Mouse (Mus musculus) C3H10T1/2 (cell line): ENCODE measurements around the gene Gm26938. TPM values are rescaled to one million over a fixed set of nuclear protein-coding genes. Genes with fewer than 3 reads are reported as not detected.

Experiments
- polyA plus RNA-seq, 2 experiments: library from polyadenylated mRNA; unstranded; fragments of >200 nt; fragmentation: generic; extraction: Trizol; gene quantifications; one replicate each; pipeline ENCODE4 v1.2.1; 2012; ENCODE audit warnings: missing spikeins in 2 of 2

The Gm26938 gene
- not detected for polyA plus RNA-seq

DNA sequence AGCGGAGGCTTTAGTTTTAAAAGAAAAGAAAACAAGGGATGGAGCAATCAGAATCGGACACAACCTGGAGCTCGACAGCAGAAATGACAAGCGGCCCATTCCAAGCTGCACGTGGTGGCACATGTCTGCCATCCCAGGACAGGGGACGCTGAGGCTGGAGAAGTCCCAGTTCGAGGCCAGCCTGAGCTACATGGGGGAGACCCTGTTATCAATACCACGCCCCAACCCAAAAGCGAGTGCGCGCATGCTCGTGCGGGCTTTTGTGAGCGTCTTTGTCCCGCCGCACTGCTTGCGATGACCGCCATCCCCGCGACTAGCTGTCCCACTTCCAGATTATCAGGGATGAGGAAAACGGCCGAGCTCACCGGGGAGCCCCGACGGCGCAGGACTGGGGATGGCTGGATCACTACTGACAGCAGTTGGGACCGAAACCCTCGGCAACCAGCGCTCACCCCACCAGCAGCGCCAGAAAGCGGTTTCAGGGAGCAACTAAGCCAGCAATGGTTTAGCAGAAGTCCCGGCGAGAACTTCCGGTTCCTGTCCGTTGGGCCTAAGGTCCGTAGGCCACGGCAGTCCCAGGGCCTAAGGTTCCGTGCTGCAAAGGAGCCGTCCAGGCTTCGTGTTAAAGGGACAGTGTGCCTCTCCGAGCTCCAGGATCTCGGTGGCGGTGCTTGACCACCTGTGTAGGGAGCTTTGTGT is at the start of gene Gm26938, which contains the start of gene Psmg3:
Gene Gm26938 (minus strand): TSS at position 51 of the 699 bp plus-strand sequence.
Gene Psmg3 (minus strand): TSS at position 529 of the 699 bp plus-strand sequence.

DNA sequence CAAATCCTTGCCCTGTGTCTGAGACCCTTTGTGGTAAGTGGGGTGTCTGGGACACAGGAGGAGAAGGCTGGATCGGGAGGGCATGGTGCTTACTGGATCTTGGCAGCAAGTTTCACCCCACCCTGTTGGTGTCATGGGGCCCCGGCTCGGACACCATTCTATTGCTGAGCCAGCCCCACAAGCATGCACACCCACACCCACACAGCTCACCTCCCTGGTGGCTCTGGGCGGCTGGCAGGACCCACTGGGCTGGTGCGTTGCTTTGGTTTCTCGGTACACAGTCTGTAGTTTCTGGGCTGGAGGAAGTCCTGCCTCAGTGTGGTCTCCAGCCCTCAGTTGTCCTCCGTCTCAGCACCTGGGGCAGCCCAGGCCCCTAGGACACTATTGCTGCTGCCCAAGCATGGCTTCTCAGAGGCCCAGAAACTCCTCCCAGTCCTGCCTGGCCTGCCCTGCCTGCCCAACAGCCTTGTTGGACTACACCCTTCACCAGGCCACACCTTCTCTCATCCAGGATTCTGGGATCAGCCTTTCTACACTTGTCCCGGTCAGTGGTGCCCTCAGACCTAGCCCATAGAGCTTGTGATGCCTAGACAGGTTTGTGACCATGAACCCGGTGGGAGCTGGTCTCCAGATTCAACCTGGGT is 6.5 kb downstream of the Gm26938 start, which contains the start of gene Tmem184a:
Gene Tmem184a (minus strand): TSS at position 380 of the 644 bp plus-strand sequence.

DNA sequence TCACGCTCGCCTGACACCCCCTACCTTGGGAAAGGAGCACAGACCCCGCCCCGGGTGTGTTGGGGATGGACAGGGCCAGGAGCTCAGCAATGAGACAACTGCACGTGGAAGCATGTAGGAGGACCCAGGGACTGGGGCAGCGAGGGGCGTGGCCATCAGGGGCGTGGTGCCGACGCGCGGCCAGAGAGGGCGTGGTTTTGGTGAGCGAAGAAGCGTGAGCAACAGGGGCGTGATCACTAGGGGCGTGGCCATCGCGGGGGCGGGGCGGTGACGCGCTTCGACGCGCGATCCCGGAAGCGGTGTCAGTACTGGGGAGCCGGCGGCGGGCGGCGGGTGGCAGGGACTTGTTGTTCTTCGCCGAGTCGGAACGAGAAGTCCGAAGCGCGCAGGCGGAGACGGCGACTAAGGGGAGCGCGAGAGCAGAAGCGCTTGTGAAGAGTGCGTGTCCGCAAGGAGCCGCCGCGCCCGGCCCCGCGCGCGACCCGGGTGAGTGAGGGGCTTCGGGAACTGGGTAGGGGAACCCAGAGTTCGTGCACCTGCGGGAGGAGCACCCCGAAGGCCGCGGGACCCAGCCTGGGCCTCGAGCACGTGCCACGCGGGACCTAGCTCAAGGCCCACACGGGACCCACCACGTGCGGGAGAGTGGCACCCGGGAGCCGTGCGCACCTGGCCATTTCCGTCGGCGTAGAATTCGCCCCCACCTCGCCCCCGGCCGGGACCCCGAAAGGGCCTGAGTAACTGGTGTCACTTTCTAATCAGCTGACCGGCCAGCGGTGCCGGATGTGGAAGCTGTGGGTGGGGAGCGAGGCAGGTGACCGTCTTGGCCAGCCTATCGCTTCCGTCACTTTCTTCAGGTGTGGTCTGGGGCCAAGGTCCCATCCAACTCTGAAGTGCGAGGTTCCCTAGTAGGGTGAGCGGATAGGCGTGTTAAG is 34.7 kb downstream of the Gm26938 start, which contains the start of gene Mafk:
Gene Mafk (plus strand): TSS at position 287 of the 932 bp plus-strand sequence.

DNA sequence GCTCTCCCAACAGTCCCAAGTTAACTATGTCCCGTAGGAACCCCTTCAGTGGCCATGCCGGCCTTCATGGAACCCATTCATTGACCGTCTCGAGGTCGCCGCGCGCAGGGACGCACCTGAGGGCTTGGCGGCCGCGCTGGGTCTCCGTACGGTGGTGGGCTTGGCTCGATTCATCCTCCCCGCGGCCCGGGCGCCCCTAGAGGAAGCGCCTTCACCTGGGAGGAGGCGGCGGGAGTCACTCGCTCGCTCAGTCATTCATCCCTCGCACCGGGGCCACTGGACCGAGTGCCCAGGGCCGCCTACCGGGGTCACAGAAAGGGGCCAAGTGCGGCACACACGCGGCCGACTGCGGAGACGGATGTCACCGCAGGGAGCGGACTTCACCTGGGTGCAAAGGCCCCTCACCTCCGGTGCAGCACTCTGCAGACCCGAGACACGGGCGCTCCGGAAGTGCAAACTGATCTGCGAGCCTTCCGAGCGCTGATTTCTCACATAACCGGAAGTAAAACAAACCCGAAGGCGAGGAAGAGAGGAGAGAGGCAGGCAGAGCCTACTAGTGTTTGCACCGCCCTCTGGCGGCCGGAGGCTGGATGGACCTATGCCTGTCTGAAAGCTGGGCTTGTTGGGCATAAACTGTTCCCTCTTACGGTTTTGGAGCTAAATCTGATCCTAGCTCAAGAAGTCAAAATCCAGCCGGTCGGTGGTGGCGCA is 50.8 kb downstream of the Gm26938 start, which contains the start of gene Ints1:
Gene Ints1 (minus strand): TSS at position 459 of the 711 bp plus-strand sequence.

Other genes starting within 250 kb of the Gm26938 start
- gene Micall2, start 90.1 kb downstream of the Gm26938 start, polyA plus RNA-seq = 10 to 100 TPM; 34.4 to 36.1 TPM
- 10 to 100 TPM; 57.0 to 83.2 TPM for gene Ints1, start 50.7 kb downstream of the Gm26938 start, polyA plus RNA-seq
- gene Mafk, start 34.9 kb downstream of the Gm26938 start, polyA plus RNA-seq = 1 to 10 TPM; 2.1 to 7.6 TPM
- 1 to 10 TPM in 1 of 2 experiments, under 1 TPM in 1; 0.18 to 3.4 TPM for gene Tmem184a, start 6.5 kb downstream of the Gm26938 start, polyA plus RNA-seq
- gene Psmg3, start 478 bp upstream of the Gm26938 start, polyA plus RNA-seq = 10 to 100 TPM; 45.8 to 49.5 TPM
- under 1 TPM in 1 of 2 experiments, not detected in 1; under 0.01 TPM for gene Elfn1, start 81.5 kb upstream of the Gm26938 start, polyA plus RNA-seq